Mouse (Mus musculus): ENCODE measurements around the gene Babam2. TPM values are rescaled to one million over a fixed set of nuclear protein-coding genes. Genes with fewer than 3 reads are reported as not detected.

The Babam2 gene
- polyA plus RNA-seq, 1 experiment = 70.1 TPM

- no peak overlapping the region for H3K27ac ChIP-seq (replicated peaks; ENCODE audit: low read depth, low read length)
- no peaks in the 10 kb centered on the region for H3K4me1 ChIP-seq (ENCODE audit: control insufficient read depth, insufficient read depth, insufficient read length, low read length)
- H3K4me3 ChIP-seq (ENCODE audit: insufficient read depth, low read depth, low read length) = no peak overlapping the region
Observed at GRCm38 (mm10) chr5:32001266-32001665, 303.8 kb downstream of the Babam2 start.

GRCm38 (mm10) chr5:32001771-32002170, 304.3 kb downstream of the Babam2 start:
- Histone ChIP-seq H3K4me3 (ENCODE audit: insufficient read depth, low read depth, low read length) (no peak overlapping the region), H3K4me1 (ENCODE audit: control insufficient read depth, insufficient read depth, insufficient read length, low read length) (no peaks in the 10 kb centered on the region), H3K27ac (replicated peaks; ENCODE audit: low read depth, low read length) (no peak overlapping the region)

GRCm38 (mm10) chr5:32008401-32008800, 310.9 kb downstream of the Babam2 start:
- Histone ChIP-seq H3K4me1 (ENCODE audit: control insufficient read depth, insufficient read depth, insufficient read length, low read length) (no peaks in the 10 kb centered on the region), H3K27ac (replicated peaks; ENCODE audit: low read depth, low read length) (no peak overlapping the region)

DNA sequence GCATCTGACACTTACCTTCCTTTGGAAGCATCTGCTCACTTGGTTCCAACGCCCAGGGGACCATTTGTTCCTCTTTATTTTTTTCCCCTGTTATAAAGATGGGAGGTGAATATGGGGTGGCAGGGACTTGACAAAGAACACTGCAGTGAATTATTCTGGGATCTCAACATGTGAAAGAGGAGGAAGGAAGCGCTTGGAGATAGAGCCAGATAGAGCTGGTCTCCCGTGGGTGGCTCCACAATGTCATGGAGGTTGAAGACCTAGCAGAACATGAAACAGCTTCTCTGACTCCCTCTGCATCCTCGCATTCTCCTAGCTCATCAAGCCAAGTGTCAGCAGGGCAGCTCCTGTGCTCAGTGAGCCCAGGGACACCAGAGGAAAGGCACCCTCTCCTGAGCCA, 312.6 kb downstream of the Babam2 start:
- no peak overlapping the region for H3K4me3 ChIP-seq (ENCODE audit: insufficient read depth, low read depth, low read length)
- H3K4me1 ChIP-seq (ENCODE audit: control insufficient read depth, insufficient read depth, insufficient read length, low read length) = no peaks in the 10 kb centered on the region
- no peak overlapping the region for H3K27ac ChIP-seq (replicated peaks; ENCODE audit: low read depth, low read length)

More at GRCm38 (mm10) chr5:32008401-32008800, 310.9 kb downstream of the Babam2 start:
- no peak overlapping the region for H3K4me3 ChIP-seq (ENCODE audit: insufficient read depth, low read depth, low read length)

GRCm38 (mm10) chr5:32013053-32013452, 315.6 kb downstream of the Babam2 start:
- H3K4me1 ChIP-seq (ENCODE audit: control insufficient read depth, insufficient read depth, insufficient read length, low read length) = peaks cover 2% of the 10 kb centered on the region; the same call in 1 of the 2 replicates
- H3K27ac ChIP-seq (replicated peaks; ENCODE audit: low read depth, low read length) = no peak overlapping the region
- no peak overlapping the region for H3K4me3 ChIP-seq (ENCODE audit: insufficient read depth, low read depth, low read length)

DNA sequence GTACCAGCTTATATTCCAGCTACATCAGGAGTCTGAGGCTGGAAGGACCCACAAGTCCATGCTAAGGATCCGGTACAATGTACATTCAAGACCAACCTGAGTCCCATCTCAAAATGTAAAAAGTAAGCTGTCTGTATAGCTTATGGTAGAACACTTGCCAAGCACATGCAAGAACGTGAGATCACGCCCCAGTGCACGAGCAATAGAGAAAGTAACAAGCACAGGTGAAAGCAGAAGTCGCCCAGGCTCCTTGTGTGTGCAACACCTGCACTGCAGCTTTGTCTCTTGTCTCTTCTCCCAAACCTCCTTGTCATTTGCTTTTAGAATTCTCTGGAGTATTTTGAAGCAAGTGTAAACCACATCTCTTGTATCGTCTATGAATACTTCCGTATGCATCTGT, 317.3 kb downstream of the Babam2 start:
- H3K27ac ChIP-seq (replicated peaks; ENCODE audit: low read depth, low read length) = no peak overlapping the region
- no peak overlapping the region for H3K4me3 ChIP-seq (ENCODE audit: insufficient read depth, low read depth, low read length)
- peaks cover 2% of the 10 kb centered on the region; the same call in 1 of the 2 replicates for H3K4me1 ChIP-seq (ENCODE audit: control insufficient read depth, insufficient read depth, insufficient read length, low read length)

GRCm38 (mm10) chr5:32015949-32016478, 318.5 kb downstream of the Babam2 start:
- Histone ChIP-seq H3K4me1 (ENCODE audit: control insufficient read depth, insufficient read depth, insufficient read length, low read length) (peaks cover 2% of the 10 kb centered on the region; the same call in 1 of the 2 replicates), H3K4me3 (ENCODE audit: insufficient read depth, low read depth, low read length) (no peak overlapping the region), H3K27ac (replicated peaks; ENCODE audit: low read depth, low read length) (no peak overlapping the region)

DNA sequence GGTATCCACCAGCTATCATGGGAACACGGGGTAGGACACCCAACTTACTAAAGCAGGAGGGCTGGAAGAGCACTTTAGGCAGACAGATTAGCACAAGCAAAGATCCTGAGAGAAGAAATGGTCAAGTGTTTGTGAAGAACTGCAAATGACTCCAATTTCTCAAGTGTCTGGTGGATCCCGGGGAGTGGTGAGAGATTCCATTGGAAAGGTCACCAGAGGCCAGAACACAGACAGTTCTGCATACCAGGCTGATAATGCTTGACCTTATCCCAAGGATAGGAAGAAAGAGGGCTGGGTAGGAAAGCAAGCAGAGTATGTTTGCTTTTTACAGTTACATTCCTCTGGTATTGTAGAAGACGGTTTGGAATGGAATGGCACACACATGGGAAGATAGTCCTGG, 320.2 kb downstream of the Babam2 start:
- Histone ChIP-seq H3K27ac (replicated peaks; ENCODE audit: low read depth, low read length) (no peak overlapping the region), H3K4me3 (ENCODE audit: insufficient read depth, low read depth, low read length) (no peak overlapping the region)

DNA sequence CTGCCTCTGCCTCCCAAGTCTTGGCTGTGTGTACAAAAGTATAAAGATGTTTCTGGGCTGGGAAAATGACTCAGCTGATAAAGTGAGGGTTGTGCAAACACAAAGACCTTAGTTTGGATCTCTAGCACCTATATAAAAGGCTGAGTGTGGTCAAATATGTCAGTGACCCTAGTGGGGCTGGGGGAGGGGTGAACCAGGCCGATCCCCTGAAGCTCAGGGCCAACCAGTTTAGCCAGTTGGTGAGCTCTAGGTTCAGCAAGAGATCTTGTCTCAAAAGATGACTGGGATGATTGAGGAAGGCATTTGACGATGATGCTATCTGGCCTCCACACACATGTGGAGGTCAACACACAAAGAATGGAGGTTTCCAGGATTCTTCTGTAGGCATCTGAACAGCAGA, 320.8 kb downstream of the Babam2 start:
- H3K4me1 ChIP-seq (ENCODE audit: control insufficient read depth, insufficient read depth, insufficient read length, low read length) = peaks cover 2% of the 10 kb centered on the region; the same call in 1 of the 2 replicates
- no peak overlapping the region for H3K27ac ChIP-seq (replicated peaks; ENCODE audit: low read depth, low read length)
- H3K4me3 ChIP-seq (ENCODE audit: insufficient read depth, low read depth, low read length) = no peak overlapping the region

More for the DNA sequence above, 320.2 kb downstream of the Babam2 start:
- H3K4me1 ChIP-seq (ENCODE audit: control insufficient read depth, insufficient read depth, insufficient read length, low read length) = peaks cover 2% of the 10 kb centered on the region; the same call in 1 of the 2 replicates

GRCm38 (mm10) chr5:32029834-32030433, 332.4 kb downstream of the Babam2 start:
- Histone ChIP-seq H3K4me3 (ENCODE audit: insufficient read depth, low read depth, low read length) (no peak overlapping the region), H3K4me1 (ENCODE audit: control insufficient read depth, insufficient read depth, insufficient read length, low read length) (peaks cover 14% of the 10 kb centered on the region; the same call in 1 of the 2 replicates), H3K27ac (replicated peaks; ENCODE audit: low read depth, low read length) (no peak overlapping the region)

GRCm38 (mm10) chr5:32033185-32033584, 335.7 kb downstream of the Babam2 start:
- no peak overlapping the region for H3K4me3 ChIP-seq (ENCODE audit: insufficient read depth, low read depth, low read length)
- peaks cover 14% of the 10 kb centered on the region; the same call in 1 of the 2 replicates for H3K4me1 ChIP-seq (ENCODE audit: control insufficient read depth, insufficient read depth, insufficient read length, low read length)
- peak overlapping the region; percentile 53; the same call in 1 of the 2 replicates for H3K27ac ChIP-seq (replicated peaks; ENCODE audit: low read depth, low read length)

GRCm38 (mm10) chr5:32033621-32034020, 336.1 kb downstream of the Babam2 start:
- Histone ChIP-seq H3K27ac (replicated peaks; ENCODE audit: low read depth, low read length) (peak overlapping the region; percentile 80), H3K4me1 (ENCODE audit: control insufficient read depth, insufficient read depth, insufficient read length, low read length) (peaks cover 17% of the 10 kb centered on the region), H3K4me3 (ENCODE audit: insufficient read depth, low read depth, low read length) (no peak overlapping the region)

DNA sequence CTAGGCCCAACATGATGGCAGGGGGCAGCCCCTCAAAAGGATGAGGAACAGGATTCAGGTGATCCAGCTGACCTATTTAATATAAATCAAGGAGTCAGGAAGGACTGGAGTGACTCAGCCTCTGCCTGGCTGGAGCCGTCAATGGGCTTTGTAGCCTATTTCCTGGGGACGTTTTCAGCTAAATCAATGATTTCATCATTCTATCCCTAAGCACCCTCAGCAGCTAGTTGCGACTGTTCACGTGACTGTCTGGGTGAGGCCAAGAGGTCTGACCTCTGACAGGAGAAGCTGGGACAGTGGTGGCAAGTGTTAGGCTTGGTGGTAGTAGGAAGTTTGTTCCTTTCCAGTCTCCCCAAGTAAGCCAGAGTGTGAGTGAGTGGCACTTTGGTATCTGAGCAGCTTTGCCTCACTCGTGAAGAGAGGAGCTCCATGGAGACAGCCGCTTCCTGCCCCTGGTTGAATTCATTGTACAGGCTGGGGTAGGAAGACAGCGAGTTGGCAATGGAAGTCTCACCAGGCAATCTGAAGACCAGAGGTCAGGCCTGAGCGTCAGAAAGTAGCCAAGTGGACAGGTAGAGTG, 337.1 kb downstream of the Babam2 start:
- H3K4me3 ChIP-seq (ENCODE audit: insufficient read depth, low read depth, low read length) = no peak overlapping the region
- H3K4me1 ChIP-seq (ENCODE audit: control insufficient read depth, insufficient read depth, insufficient read length, low read length) = peaks cover 17% of the 10 kb centered on the region
- H3K27ac ChIP-seq (replicated peaks; ENCODE audit: low read depth, low read length) = peak overlapping the region; percentile 96

DNA sequence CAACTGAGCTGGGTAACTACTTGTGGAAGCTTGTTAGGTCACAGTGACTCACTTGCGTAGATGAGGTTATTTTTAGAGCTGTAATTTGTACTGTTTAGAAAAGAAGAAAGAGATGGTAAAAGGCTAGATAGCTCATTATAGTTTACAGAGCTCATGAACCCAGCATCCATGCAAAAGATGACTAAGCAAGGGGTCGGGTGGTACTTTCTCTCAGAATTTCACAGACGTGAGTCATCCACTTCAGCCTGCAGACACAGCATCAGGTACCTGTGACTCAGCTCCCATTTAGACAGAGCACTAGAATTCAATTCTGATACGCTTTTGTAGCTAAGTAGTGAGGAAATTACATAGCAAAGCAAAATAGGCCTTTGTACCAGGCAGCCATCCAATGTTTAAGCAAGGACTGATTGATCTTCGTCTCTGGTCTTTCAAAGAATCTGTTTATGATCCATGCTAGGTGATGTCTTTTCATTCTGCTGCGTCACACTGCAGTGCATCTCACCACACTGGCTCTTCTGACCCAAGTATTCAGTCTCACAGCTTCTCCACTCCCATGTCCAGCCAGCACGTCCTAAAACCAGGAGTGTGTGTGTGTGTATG, 338.3 kb downstream of the Babam2 start:
- H3K4me1 ChIP-seq (ENCODE audit: control insufficient read depth, insufficient read depth, insufficient read length, low read length) = peaks cover 19% of the 10 kb centered on the region
- no peak overlapping the region for H3K27ac ChIP-seq (replicated peaks; ENCODE audit: low read depth, low read length)
- H3K4me3 ChIP-seq (ENCODE audit: insufficient read depth, low read depth, low read length) = no peak overlapping the region

DNA sequence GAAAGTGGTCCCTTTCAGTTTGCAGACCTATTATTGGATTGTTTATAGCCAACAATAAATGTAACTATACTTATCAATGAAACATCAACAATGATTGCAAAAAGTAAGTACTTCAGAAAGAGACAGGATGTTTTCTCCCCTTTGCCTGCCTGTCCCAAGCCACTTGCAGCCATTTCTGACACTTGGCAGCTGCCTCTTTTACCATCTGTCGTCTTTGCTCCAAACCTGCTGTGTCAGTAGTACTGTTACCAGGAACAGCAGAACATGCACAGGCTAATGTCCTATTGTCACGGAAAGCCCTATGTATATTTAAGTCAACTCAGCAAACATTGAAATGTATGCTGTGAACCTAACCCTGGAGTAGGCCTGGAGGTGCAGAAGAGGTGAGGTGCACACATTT, 339.4 kb downstream of the Babam2 start:
- H3K27ac ChIP-seq (replicated peaks; ENCODE audit: low read depth, low read length) = no peak overlapping the region

More for the DNA sequence above, 339.4 kb downstream of the Babam2 start:
- H3K4me3 ChIP-seq (ENCODE audit: insufficient read depth, low read depth, low read length) = no peak overlapping the region
- peaks cover 19% of the 10 kb centered on the region for H3K4me1 ChIP-seq (ENCODE audit: control insufficient read depth, insufficient read depth, insufficient read length, low read length)

All from brown adipose tissue, adult 24 weeks (tissue).